Mouse (Mus musculus) kidney, adult 10 weeks (tissue): ENCODE measurements around the gene Atxn3. TPM values are rescaled to one million over a fixed set of nuclear protein-coding genes. Genes with fewer than 3 reads are reported as not detected.

ENCODE experiments used
- polyA plus RNA-seq: library from polyadenylated mRNA; stranded (reverse); fragments of 350-450 nt; fragmentation: Illumina TruSeq; extraction: RNeasy Lipid Tissue Mini Kit (QIAGEN cat#74804); gene quantifications from one replicate; pipeline ENCODE4 v1.2.3, GENCODE M21; 2014; ENCODE audit warnings: low read depth, low replicate concordance

The Atxn3 gene
- polyA plus RNA-seq: 31.5 TPM

GRCm38 (mm10) chr12:101957942-101958544 is at the start of gene Atxn3:
Atxn3 (minus strand) TSS chr12:101958246.

GRCm38 (mm10) chr12:101975601-101976571 is 17.8 kb upstream of the Atxn3 start, which contains the start of gene Cpsf2:
Cpsf2 (plus strand) TSS chr12:101975988.

GRCm38 (mm10) chr12:101912626-101913490 is 45.2 kb downstream of the Atxn3 start, which contains the start of gene Trip11:
Trip11 (minus strand) TSS chr12:101913267.

Other genes with a start within 250 kb of the Atxn3 start
- 5.8 TPM for gene Tc2n, start 239.7 kb downstream of the Atxn3 start, polyA plus RNA-seq
- 116 TPM for gene Fbln5, start 139.2 kb downstream of the Atxn3 start, polyA plus RNA-seq
- gene Trip11, start 45.0 kb downstream of the Atxn3 start, polyA plus RNA-seq: 39.5 TPM
- 26.8 TPM for gene Cpsf2, start 17.7 kb upstream of the Atxn3 start, polyA plus RNA-seq
- not detected for gene Slc24a4, start 170.5 kb upstream of the Atxn3 start, polyA plus RNA-seq